Mouse (Mus musculus) megakaryocyte, embryonic 14.5 days (primary cell): ENCODE data around the gene Pigx. TPM values are rescaled to one million over a fixed set of nuclear protein-coding genes. Genes with fewer than 3 reads are reported as not detected.

ENCODE experiments used
- H3K27me3 ChIP-seq: replicated peaks from 2 replicates; pipeline ENCODE3; 2012; ENCODE audit warnings: inconsistent platforms
- H3K36me3 ChIP-seq: replicated peaks from 2 replicates; pipeline ENCODE3; 2012; ENCODE audit warnings: low read length, inconsistent platforms, mixed read lengths
- H3K4me1 ChIP-seq: 2 replicates; pipeline ENCODE4 v1.6.1; 2012; ENCODE audit warnings: inconsistent platforms
- H3K4me3 ChIP-seq: replicated peaks from 2 replicates; pipeline ENCODE3; 2012; ENCODE audit warnings: moderate library complexity, mild to moderate bottlenecking, inconsistent platforms
- H3K9me3 ChIP-seq: 2 replicates; pipeline ENCODE4 v1.6.1; 2012; ENCODE audit warnings: inconsistent platforms
- FLI1 ChIP-seq: IDR thresholded peaks from 2 replicates; pipeline ENCODE4 v1.6.1; 2012; ENCODE audit warnings: low read length, inconsistent platforms, mixed read lengths
- GATA1 ChIP-seq: IDR thresholded peaks from 3 replicates; pipeline ENCODE4 v1.6.1; 2012; ENCODE audit warnings: mixed read lengths, low read length, inconsistent platforms, borderline replicate concordance
- polyA plus RNA-seq: library from polyadenylated mRNA; stranded (reverse); fragments of >175 nt; gene quantifications from 2 replicates; pipeline ENCODE4 v1.2.3, GENCODE M21; 2012; ENCODE audit warnings: low replicate concordance; ENCODE audit not compliant: insufficient read depth

Pigx gene
- 30.0 and 61.3 TPM in 2 replicates for polyA plus RNA-seq

DNA sequence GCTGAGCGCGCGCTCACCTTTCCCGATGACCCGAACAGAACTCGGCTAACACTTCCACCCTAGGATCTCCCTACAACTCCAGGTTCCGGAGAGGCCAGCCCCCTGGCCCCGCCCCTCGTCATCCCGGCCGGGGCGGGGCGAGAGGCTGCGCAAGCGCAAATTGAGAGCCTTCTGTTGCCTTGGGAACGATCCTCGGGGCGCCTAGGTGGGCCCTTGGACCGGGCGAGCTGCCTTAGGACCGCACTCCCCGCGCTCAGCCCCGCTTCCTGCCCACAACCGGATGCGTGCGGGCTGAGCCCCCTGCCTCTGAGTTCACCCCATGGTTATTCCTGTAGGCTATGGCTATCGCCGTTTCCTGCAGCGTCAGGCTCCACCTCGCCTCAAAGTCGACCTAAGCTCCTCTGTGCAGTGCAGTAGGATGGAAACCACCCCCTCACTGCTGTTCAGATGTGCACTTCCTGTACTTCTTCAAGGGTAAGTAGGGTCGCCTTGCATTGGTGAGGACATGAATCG, at the start of gene Pigx, which contains the start of gene Cep19:
TSS of gene Pigx (minus strand) at position 103 of the 513 bp plus-strand sequence.
TSS of gene Cep19 (plus strand) at position 163 of the 513 bp plus-strand sequence.
- Histone ChIP-seq H3K36me3 (peaks cover 26% of the 10 kb centered on the region), H3K27me3 (no peaks in the 10 kb centered on the region), H3K9me3 (no peaks in the 10 kb centered on the region), H3K4me3 (peak within 1 kb of the TSS; percentile 96), H3K4me1 (peaks cover 26% of the 10 kb centered on the region)
- TF ChIP-seq GATA1 (no peak), FLI1 (no peak)

DNA sequence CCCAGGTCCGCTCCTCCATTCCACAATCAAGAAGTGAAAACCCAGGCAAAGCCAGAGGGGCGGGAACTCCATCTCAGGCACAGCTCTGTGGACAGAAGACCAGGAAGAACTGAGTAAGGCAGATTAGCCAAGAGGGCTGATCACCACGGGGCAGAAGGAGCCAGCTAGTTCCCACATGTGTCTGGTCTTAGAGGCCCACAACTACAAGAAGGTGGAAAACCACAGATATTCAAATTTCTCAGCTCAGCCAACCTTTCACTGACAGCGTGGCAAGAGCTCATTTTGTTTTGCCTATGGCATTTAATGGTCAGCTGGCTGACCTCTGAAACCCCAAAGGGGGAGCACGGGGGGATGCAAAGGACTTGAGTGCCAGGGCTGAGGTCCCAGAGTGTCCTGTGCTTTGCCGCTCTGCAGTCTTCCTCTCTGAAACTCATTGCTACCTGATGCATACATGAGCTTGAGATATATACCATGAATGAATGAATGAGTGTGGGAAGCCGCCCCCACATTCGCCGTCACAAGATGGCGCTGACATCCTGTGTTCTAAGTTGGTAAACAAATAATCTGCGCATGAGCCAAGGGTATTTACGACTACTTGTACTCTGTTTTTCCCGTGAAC, 48.2 kb upstream of the Pigx start:
- no peak for TF ChIP-seq GATA1
- TF ChIP-seq FLI1: no peak
- Histone ChIP-seq H3K36me3 (peaks cover 52% of the 10 kb centered on the region), H3K9me3 (peaks cover 16% of the 10 kb centered on the region), H3K4me3 (no peak overlapping the region), H3K27me3 (no peaks in the 10 kb centered on the region), H3K4me1 (peaks cover 38% of the 10 kb centered on the region)

DNA sequence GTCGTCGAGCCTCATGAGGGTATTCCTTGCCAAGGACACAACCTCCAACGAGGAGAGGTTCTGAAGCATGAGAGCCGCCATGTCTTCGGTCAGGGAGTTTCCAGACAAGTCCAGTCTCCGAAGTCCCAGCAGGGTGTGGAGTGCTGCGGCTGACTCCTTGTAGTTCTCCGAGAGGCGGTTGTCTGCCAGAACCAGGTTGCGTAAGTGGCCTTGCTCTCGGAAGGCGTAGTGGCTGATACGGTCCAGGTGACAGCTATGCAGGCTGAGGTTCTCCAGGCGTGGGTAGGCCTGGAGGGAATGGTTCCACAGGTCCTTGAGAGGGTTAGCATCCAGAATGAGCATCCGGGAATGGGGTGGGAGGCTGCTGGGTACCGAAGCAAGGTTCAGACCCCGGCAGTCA, 45.1 kb upstream of the Pigx start:
- TF ChIP-seq GATA1 (no peak), FLI1 (no peak)
- H3K36me3 ChIP-seq: peaks cover 64% of the 10 kb centered on the region
- H3K9me3 ChIP-seq: peaks cover 16% of the 10 kb centered on the region
- H3K27me3 ChIP-seq: no peaks in the 10 kb centered on the region
- H3K4me1 ChIP-seq: peaks cover 46% of the 10 kb centered on the region
- no peak overlapping the region for H3K4me3 ChIP-seq

DNA sequence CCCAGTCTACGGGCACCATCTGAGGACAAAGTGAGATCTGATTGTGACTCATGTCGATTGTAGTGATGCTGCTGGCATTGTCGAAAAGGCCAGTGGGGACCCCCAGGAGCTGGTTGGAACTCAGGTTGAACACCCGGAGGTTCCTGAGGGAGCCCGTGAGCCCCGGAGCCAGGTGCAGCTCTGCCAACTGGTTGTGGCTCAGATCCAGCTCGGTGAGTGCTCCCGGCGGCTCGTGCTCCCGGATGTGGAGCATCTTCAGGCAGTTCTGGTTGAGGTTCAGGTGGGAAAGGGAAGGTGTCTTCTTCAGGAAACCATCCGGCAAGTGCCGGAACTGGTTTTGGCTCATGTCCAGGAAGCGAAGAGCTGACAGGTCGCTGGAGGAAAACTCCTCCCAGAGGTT, 44.2 kb upstream of the Pigx start:
- TF ChIP-seq GATA1: no peak
- no peaks in the 10 kb centered on the region for H3K27me3 ChIP-seq
- peaks cover 64% of the 10 kb centered on the region for H3K36me3 ChIP-seq
- peaks cover 54% of the 10 kb centered on the region for H3K4me1 ChIP-seq
- no peak overlapping the region for H3K4me3 ChIP-seq
- H3K9me3 ChIP-seq: peaks cover 16% of the 10 kb centered on the region

DNA sequence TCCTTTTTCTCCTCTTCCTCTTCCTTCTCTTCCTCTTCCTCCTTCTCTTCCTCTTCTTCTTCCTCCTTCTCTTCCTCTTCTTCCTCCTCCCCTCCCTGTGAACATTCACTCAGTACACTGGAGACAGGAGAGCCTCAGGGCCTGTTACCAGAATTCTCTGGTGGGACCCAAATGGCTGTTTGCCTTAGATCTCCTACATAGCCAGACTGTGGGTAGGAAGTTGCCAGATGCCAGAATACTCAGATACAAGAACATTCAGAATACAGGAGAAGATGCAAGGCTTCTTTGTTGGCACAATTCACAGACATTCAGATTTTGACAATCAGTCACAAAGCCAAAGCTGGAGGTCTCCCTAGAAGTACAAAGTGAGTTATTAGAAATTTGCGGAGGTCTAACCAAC, 39.4 kb upstream of the Pigx start:
- TF ChIP-seq FLI1: no peak
- no peak for TF ChIP-seq GATA1
- Histone ChIP-seq H3K9me3 (peaks cover 8% of the 10 kb centered on the region), H3K4me3 (no peak overlapping the region), H3K36me3 (peaks cover 25% of the 10 kb centered on the region), H3K27me3 (no peaks in the 10 kb centered on the region), H3K4me1 (peaks cover 37% of the 10 kb centered on the region)

DNA sequence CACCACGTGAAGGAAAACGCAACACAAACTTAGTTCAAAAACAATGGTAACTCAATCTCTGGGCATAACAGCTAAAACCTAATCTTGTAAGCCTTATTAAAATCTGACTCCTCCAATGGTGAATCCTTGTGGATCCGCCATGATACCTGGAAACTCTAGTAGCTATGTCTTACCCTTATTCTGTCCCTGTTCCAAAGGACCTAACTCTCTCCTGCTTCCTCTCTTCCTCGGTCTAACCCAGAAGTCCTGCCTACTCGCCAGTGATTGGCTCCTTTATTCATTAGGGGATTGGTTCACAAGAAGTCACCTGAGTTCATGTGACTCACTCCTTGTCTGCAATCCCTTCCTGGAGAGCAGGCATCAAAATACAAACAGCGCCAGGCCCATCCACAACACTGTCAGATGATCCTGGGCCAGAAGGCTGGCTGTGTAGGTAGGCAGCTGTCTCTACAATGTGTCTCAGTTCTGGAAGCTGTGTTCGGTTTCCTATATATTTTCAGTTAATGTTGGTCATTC, 36.4 kb upstream of the Pigx start:
- Histone ChIP-seq H3K36me3 (no peaks in the 10 kb centered on the region), H3K4me1 (peaks cover 30% of the 10 kb centered on the region), H3K4me3 (no peak overlapping the region), H3K9me3 (no peaks in the 10 kb centered on the region), H3K27me3 (no peaks in the 10 kb centered on the region)
- TF ChIP-seq FLI1 (no peak), GATA1 (no peak)

DNA sequence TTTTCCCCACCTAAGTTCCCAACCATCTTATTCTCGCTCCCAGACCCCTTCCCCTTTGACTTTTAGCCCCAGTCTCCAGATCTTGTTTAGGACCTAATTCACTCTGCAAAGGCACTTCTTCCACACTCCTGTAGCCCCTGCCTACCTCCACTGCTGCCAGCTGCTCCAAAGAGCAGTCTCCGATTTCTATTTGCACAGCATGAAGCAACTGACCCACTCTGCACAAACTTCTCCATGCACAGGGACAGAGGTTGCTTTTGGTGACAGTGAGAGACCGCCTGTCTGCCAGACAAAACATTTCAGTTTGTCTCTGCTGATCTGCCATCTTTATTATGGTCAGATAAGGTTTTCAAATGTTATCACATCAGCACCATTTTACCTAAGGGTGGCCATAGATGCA, 33.6 kb upstream of the Pigx start:
- no peak for TF ChIP-seq GATA1
- no peak for TF ChIP-seq FLI1
- no peaks in the 10 kb centered on the region for H3K27me3 ChIP-seq
- no peak overlapping the region for H3K4me3 ChIP-seq
- peaks cover 34% of the 10 kb centered on the region for H3K4me1 ChIP-seq
- H3K36me3 ChIP-seq: no peaks in the 10 kb centered on the region
- no peaks in the 10 kb centered on the region for H3K9me3 ChIP-seq

DNA sequence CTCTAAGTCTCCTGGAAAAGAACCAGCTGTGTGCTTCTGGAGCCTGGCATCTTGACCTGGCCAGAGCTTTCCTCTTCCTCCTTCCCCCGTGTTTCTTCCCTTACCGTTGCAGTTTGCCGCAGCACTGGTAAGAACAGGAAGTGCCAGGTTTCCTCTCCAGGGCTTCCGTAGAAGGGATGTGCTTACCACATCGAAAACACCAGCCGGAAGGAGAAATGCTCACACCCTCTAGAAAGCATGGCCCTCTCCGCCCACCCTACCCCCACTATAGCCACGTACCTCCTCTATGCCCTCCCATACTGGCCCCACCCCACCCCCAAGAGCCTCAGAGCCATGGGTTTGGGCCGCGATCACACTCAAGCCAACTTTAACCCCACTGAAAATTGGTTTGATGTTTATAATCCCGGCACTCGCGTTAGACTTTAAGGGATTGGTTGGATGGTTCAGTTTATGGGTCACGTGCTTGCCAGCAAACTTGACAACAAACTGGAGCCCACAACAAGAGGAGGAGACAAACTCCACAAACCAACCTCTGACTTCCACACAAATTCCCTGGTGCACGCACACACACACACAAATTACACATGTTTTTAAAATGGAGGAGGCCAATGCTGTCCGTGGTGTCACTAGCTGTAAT, 30.8 kb upstream of the Pigx start:
- H3K4me3 ChIP-seq: peak overlapping the region; percentile 90
- H3K4me1 ChIP-seq: peaks cover 51% of the 10 kb centered on the region
- no peaks in the 10 kb centered on the region for H3K9me3 ChIP-seq
- no peaks in the 10 kb centered on the region for H3K27me3 ChIP-seq
- no peak for TF ChIP-seq GATA1
- TF ChIP-seq FLI1: no peak
- no peaks in the 10 kb centered on the region for H3K36me3 ChIP-seq

DNA sequence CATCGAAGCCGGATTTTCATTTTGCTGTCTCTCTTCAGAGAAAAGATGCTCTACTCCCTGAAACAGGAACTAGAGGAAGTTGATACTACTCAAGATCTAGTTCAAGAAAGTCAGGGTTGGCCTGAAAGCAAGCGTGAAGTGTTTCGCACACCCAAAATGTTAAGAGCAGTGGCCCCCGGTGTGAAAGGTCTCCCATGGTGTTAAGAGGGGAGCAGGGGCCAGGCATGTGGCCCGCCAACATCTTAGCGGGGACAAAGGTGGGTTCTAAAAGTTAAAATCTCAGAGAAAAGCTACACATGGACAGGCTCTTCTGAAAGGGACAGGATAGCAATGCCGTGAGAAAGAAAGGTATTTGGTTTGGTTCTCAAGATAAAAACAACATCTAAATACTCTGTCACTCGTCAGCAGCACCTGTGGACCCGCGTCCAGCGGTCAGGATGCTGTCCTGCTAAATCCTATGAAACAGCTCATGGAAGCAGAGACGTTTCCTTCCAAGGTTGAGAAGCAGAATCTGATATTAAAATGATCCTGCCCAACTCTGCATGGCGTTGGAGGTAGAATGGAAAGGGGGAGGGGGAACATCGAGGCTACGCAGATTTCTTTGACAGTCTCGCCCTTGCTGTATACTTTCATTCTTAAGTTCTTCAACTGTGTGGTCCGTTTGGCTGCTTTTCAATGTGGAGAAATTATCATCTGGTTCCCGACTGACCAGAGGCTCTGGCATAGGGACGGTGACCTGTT, 30.1 kb upstream of the Pigx start:
- Histone ChIP-seq H3K27me3 (no peaks in the 10 kb centered on the region), H3K4me1 (peaks cover 58% of the 10 kb centered on the region), H3K4me3 (peak overlapping the region; percentile 90), H3K9me3 (no peaks in the 10 kb centered on the region), H3K36me3 (no peaks in the 10 kb centered on the region)
- TF ChIP-seq GATA1 (no peak), FLI1 (no peak)

DNA sequence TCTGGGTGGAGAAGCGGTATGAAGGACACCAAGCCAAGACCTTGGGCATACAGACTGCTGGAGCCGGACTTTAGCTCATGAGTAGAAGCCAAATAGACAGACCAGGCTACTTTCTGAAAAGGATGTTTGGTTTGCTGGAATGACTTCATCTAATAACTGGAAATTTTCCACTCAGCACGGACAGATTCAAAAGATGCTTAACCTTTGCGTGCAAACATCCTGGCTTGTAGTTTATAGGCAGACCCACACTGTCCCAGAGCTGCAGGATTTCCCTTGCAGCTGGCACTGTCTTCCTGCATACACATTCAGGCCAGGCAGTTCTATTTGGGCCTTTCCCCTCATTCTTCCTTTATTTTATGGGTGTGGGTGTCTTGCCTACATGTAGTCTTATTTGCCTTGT, 27.5 kb upstream of the Pigx start:
- Histone ChIP-seq H3K27me3 (no peaks in the 10 kb centered on the region), H3K4me3 (no peak overlapping the region), H3K9me3 (no peaks in the 10 kb centered on the region), H3K36me3 (no peaks in the 10 kb centered on the region), H3K4me1 (peaks cover 61% of the 10 kb centered on the region)
- no peak for TF ChIP-seq FLI1
- no peak for TF ChIP-seq GATA1
